Mouse (Mus musculus): ENCODE results near the gene Cyp4f18. TPM values are rescaled to one million over a fixed set of nuclear protein-coding genes. Genes with fewer than 3 reads are reported as not detected.
A peak's percentile ranks its signal among the peaks of the same experiment; 100 is the strongest.
"Not testable (repeated sequence)": the region's sequence is repeated elsewhere in the genome, so short reads cannot be mapped to it uniquely, and the experiment has no call there.

The Cyp4f18 gene
- polyA plus RNA-seq (2014; fragmentation: Nextera tagmentation; extraction: Ambion mirVana): 0.36 and 0.71 TPM in 2 replicates

GRCm38 (mm10) chr8:72009473-72009872 is at the start of gene Cyp4f18:
Cyp4f18 (minus strand) TSS chr8:72009626.
- H3K9ac ChIP-seq (replicated peaks; ENCODE audit: low read length): no peak within 1 kb of the TSS
- H3K4me2 ChIP-seq (ENCODE audit: low read depth, low read length): no peak within 1 kb of the TSS
- no peak for ATAC-seq (replicated peaks; ENCODE audit: insufficient number of reproducible peaks, low FRiP score, low TSS enrichment, low read depth)
- H3K27ac ChIP-seq (replicated peaks; ENCODE audit: low read depth, low read length): no peak within 1 kb of the TSS
- no peaks in the 10 kb centered on the region for H3K9me3 ChIP-seq (replicated peaks; ENCODE audit: control insufficient read depth, low read length)
- DNase-seq (ENCODE audit: low spot score): no peak
- 69% methylated on average over 3 of the region's 3 CpGs for WGBS
- H3K36me3 ChIP-seq (replicated peaks; ENCODE audit: control insufficient read depth, insufficient read depth, low read depth, low read length): no peaks in the 10 kb centered on the region
- H3K4me3 ChIP-seq (ENCODE audit: low read depth, low read length): no peak within 1 kb of the TSS
- H3K27me3 ChIP-seq (ENCODE audit: control insufficient read depth, insufficient read depth, low read length): no peaks in the 10 kb centered on the region
- H3K4me1 ChIP-seq (ENCODE audit: control insufficient read depth, insufficient read depth, low read length): no peaks in the 10 kb centered on the region

GRCm38 (mm10) chr8:72057643-72058042 is 48.2 kb upstream of the Cyp4f18 start:
- ATAC-seq (replicated peaks; ENCODE audit: insufficient number of reproducible peaks, low FRiP score, low TSS enrichment, low read depth): not testable (repeated sequence)

GRCm38 (mm10) chr8:72054633-72055032 is 45.2 kb upstream of the Cyp4f18 start:
- DNase-seq (ENCODE audit: low spot score); H3K4me3 ChIP-seq (ENCODE audit: low read depth, low read length); H3K36me3 ChIP-seq (replicated peaks; ENCODE audit: control insufficient read depth, insufficient read depth, low read depth, low read length); H3K9ac ChIP-seq (replicated peaks; ENCODE audit: low read length); H3K9me3 ChIP-seq (replicated peaks; ENCODE audit: control insufficient read depth, low read length); H3K27ac ChIP-seq (replicated peaks; ENCODE audit: low read depth, low read length); H3K4me1 ChIP-seq (ENCODE audit: control insufficient read depth, insufficient read depth, low read length); H3K4me2 ChIP-seq (ENCODE audit: low read depth, low read length); H3K27me3 ChIP-seq (ENCODE audit: control insufficient read depth, insufficient read depth, low read length); ATAC-seq (replicated peaks; ENCODE audit: insufficient number of reproducible peaks, low FRiP score, low TSS enrichment, low read depth): not testable (repeated sequence)

More at GRCm38 (mm10) chr8:72057643-72058042, 48.2 kb upstream of the Cyp4f18 start:
- H3K4me3 ChIP-seq (ENCODE audit: low read depth, low read length); H3K4me1 ChIP-seq (ENCODE audit: control insufficient read depth, insufficient read depth, low read length); H3K36me3 ChIP-seq (replicated peaks; ENCODE audit: control insufficient read depth, insufficient read depth, low read depth, low read length); H3K27me3 ChIP-seq (ENCODE audit: control insufficient read depth, insufficient read depth, low read length); H3K9me3 ChIP-seq (replicated peaks; ENCODE audit: control insufficient read depth, low read length); H3K27ac ChIP-seq (replicated peaks; ENCODE audit: low read depth, low read length); H3K9ac ChIP-seq (replicated peaks; ENCODE audit: low read length); DNase-seq (ENCODE audit: low spot score); H3K4me2 ChIP-seq (ENCODE audit: low read depth, low read length): not testable (repeated sequence)
- WGBS: 84% methylated on average over 3 of the region's 4 CpGs

GRCm38 (mm10) chr8:72042493-72042892 is 33.1 kb upstream of the Cyp4f18 start:
- Histone ChIP-seq H3K27me3 (ENCODE audit: control insufficient read depth, insufficient read depth, low read length) (no peaks in the 10 kb centered on the region), H3K9me3 (replicated peaks; ENCODE audit: control insufficient read depth, low read length) (no peaks in the 10 kb centered on the region), H3K36me3 (replicated peaks; ENCODE audit: control insufficient read depth, insufficient read depth, low read depth, low read length) (no peaks in the 10 kb centered on the region), H3K4me1 (ENCODE audit: control insufficient read depth, insufficient read depth, low read length) (no peaks in the 10 kb centered on the region), H3K9ac (replicated peaks; ENCODE audit: low read length) (no peak overlapping the region), H3K4me2 (ENCODE audit: low read depth, low read length) (no peak overlapping the region), H3K27ac (replicated peaks; ENCODE audit: low read depth, low read length) (no peak overlapping the region), H3K4me3 (ENCODE audit: low read depth, low read length) (no peak overlapping the region)
- DNase-seq (ENCODE audit: low spot score): no peak
- ATAC-seq (replicated peaks; ENCODE audit: insufficient number of reproducible peaks, low FRiP score, low TSS enrichment, low read depth): no peak
- WGBS: 71% methylated on average over 1 of the region's 1 CpGs

- not testable (repeated sequence) for H3K4me3 ChIP-seq (ENCODE audit: low read depth, low read length); ATAC-seq (replicated peaks; ENCODE audit: insufficient number of reproducible peaks, low FRiP score, low TSS enrichment, low read depth); H3K27ac ChIP-seq (replicated peaks; ENCODE audit: low read depth, low read length); DNase-seq (ENCODE audit: low spot score); H3K4me2 ChIP-seq (ENCODE audit: low read depth, low read length); H3K4me1 ChIP-seq (ENCODE audit: control insufficient read depth, insufficient read depth, low read length); H3K9ac ChIP-seq (replicated peaks; ENCODE audit: low read length); H3K36me3 ChIP-seq (replicated peaks; ENCODE audit: control insufficient read depth, insufficient read depth, low read depth, low read length); H3K9me3 ChIP-seq (replicated peaks; ENCODE audit: control insufficient read depth, low read length); H3K27me3 ChIP-seq (ENCODE audit: control insufficient read depth, insufficient read depth, low read length)
- WGBS: 82% methylated on average over 4 of the region's 4 CpGs
Measured at GRCm38 (mm10) chr8:72040918-72041317, 31.5 kb upstream of the Cyp4f18 start, which contains the start of gene Olfr372. Olfr372 (plus strand) TSS chr8:72041218.

- not testable (repeated sequence) for H3K4me2 ChIP-seq (ENCODE audit: low read depth, low read length); H3K4me3 ChIP-seq (ENCODE audit: low read depth, low read length); ATAC-seq (replicated peaks; ENCODE audit: insufficient number of reproducible peaks, low FRiP score, low TSS enrichment, low read depth); H3K4me1 ChIP-seq (ENCODE audit: control insufficient read depth, insufficient read depth, low read length); H3K9me3 ChIP-seq (replicated peaks; ENCODE audit: control insufficient read depth, low read length); H3K27ac ChIP-seq (replicated peaks; ENCODE audit: low read depth, low read length); H3K36me3 ChIP-seq (replicated peaks; ENCODE audit: control insufficient read depth, insufficient read depth, low read depth, low read length); H3K9ac ChIP-seq (replicated peaks; ENCODE audit: low read length); H3K27me3 ChIP-seq (ENCODE audit: control insufficient read depth, insufficient read depth, low read length)
- WGBS: 36% methylated on average over 4 of the region's 4 CpGs
- DNase-seq (ENCODE audit: low spot score): peak; percentile 36
Measured at GRCm38 (mm10) chr8:72032926-72033325, 23.5 kb upstream of the Cyp4f18 start.

GRCm38 (mm10) chr8:72024886-72025285 is 15.5 kb upstream of the Cyp4f18 start:
- not testable (repeated sequence) for H3K4me2 ChIP-seq (ENCODE audit: low read depth, low read length); H3K9me3 ChIP-seq (replicated peaks; ENCODE audit: control insufficient read depth, low read length); H3K27ac ChIP-seq (replicated peaks; ENCODE audit: low read depth, low read length); DNase-seq (ENCODE audit: low spot score); H3K27me3 ChIP-seq (ENCODE audit: control insufficient read depth, insufficient read depth, low read length); H3K4me1 ChIP-seq (ENCODE audit: control insufficient read depth, insufficient read depth, low read length); H3K4me3 ChIP-seq (ENCODE audit: low read depth, low read length); H3K9ac ChIP-seq (replicated peaks; ENCODE audit: low read length); H3K36me3 ChIP-seq (replicated peaks; ENCODE audit: control insufficient read depth, insufficient read depth, low read depth, low read length); ATAC-seq (replicated peaks; ENCODE audit: insufficient number of reproducible peaks, low FRiP score, low TSS enrichment, low read depth)
- 10% methylated on average over 4 of the region's 9 CpGs for WGBS

- Histone ChIP-seq H3K4me3 (ENCODE audit: low read depth, low read length) (no peak overlapping the region), H3K4me2 (ENCODE audit: low read depth, low read length) (no peak overlapping the region), H3K27me3 (ENCODE audit: control insufficient read depth, insufficient read depth, low read length) (no peaks in the 10 kb centered on the region), H3K27ac (replicated peaks; ENCODE audit: low read depth, low read length) (no peak overlapping the region), H3K9me3 (replicated peaks; ENCODE audit: control insufficient read depth, low read length) (no peaks in the 10 kb centered on the region), H3K4me1 (ENCODE audit: control insufficient read depth, insufficient read depth, low read length) (no peaks in the 10 kb centered on the region), H3K36me3 (replicated peaks; ENCODE audit: control insufficient read depth, insufficient read depth, low read depth, low read length) (no peaks in the 10 kb centered on the region), H3K9ac (replicated peaks; ENCODE audit: low read length) (no peak overlapping the region)
- WGBS: 66% methylated on average over 2 of the region's 2 CpGs
- ATAC-seq (replicated peaks; ENCODE audit: insufficient number of reproducible peaks, low FRiP score, low TSS enrichment, low read depth) (no peak), DNase-seq (ENCODE audit: low spot score) (no peak)
Measured at GRCm38 (mm10) chr8:72019816-72020215, 10.4 kb upstream of the Cyp4f18 start.

Data from embryonic facial prominence, embryonic 11.5 days (tissue).